ENCODE assay signal across 13 mouse cellular contexts in genomic region chr11:119862523-119863299, GRCm38 (mm10). TPM values are rescaled to one million over a fixed set of nuclear protein-coding genes. Genes with fewer than 3 reads are reported as not detected.
DNase-seq lines count a peak whose midpoint lies in the region; ATAC-seq and TF ChIP-seq lines count a peak whose summit lies in the region.
"Had no signal": no experiment of that assay in that cellular context is flagged by ENCODE, and none has a peak within 500 bp of the region (broad histone marks: within the 10 kb centered on the region; RNA-seq: fewer than 3 reads in every experiment).

No protein-coding gene starts in this region.

- H3K27ac ChIP-seq in gastrocnemius, adult 2 months = peak overlapping the region; percentile 43
- H3K27ac ChIP-seq in midbrain, embryonic 15.5 days = 0 out of 2 replicates have a peak overlapping the region, but pooled peaks have one; percentile 11
- H3K27ac ChIP-seq in midbrain, embryonic 13.5 days = no peak overlapping the region
- peak overlapping the region; percentile 64 for H3K27ac ChIP-seq in bone marrow macrophage, adult 2 months (ENCODE audit: insufficient read depth, low read depth, low read length)
- H3K27ac ChIP-seq: kidney, embryonic 15.5 days; liver, embryonic 15.5 days had no signal

- no peaks in the 10 kb centered on the region for H3K79me2 ChIP-seq in myocyte (ENCODE audit: control insufficient read depth, insufficient read depth)

- no peak overlapping the region for H3K4me2 ChIP-seq in midbrain, embryonic 15.5 days
- no peak overlapping the region for H3K4me2 ChIP-seq in midbrain, embryonic 13.5 days (replicated peaks)
- H3K4me2 ChIP-seq in myocyte (ENCODE audit: low read depth) = peak overlapping the region; percentile 46
- H3K4me2 ChIP-seq: kidney, embryonic 15.5 days; liver, embryonic 15.5 days had no signal

- intact Hi-C loops in gastrocnemius, adult 2 months (cut with DNase I) = no loop called here
- intact Hi-C loops in gastrocnemius, postnatal 36 days (cut with DNase I) = no loop called here

- H3K27me3 ChIP-seq in midbrain, embryonic 15.5 days (replicated peaks) = no peaks in the 10 kb centered on the region
- H3K27me3 ChIP-seq in midbrain, embryonic 13.5 days = no peaks in the 10 kb centered on the region
- H3K27me3 ChIP-seq in myocyte (ENCODE audit: control insufficient read depth, insufficient read depth, insufficient read length) = no peaks in the 10 kb centered on the region
- H3K27me3 ChIP-seq: kidney, embryonic 15.5 days; liver, embryonic 15.5 days had no signal

- no peak for ATAC-seq in midbrain, embryonic 15.5 days (replicated peaks)
- no peak for ATAC-seq in midbrain, embryonic 13.5 days
- ATAC-seq: inflammation-experienced regulatory T-cells, adult 6 months had no signal

- no peak overlapping the region for H3K4me3 ChIP-seq in gastrocnemius, adult 2 months
- no peak overlapping the region for H3K4me3 ChIP-seq in midbrain, embryonic 15.5 days
- H3K4me3 ChIP-seq in midbrain, embryonic 13.5 days (replicated peaks) = no peak overlapping the region
- H3K4me3 ChIP-seq in bone marrow macrophage, adult 2 months (ENCODE audit: insufficient read depth, low read length) = no peak overlapping the region
- no peak overlapping the region for H3K4me3 ChIP-seq in myocyte
- H3K4me3 ChIP-seq: kidney, embryonic 15.5 days; liver, embryonic 15.5 days had no signal

- WGBS in midbrain, embryonic 15.5 days = 79% methylated on average over 8 of the region's 8 CpGs
- 85% methylated on average over 8 of the region's 8 CpGs for WGBS in midbrain, embryonic 13.5 days

- DNase-seq in gastrocnemius, adult 2 months = peak; percentile 28
- no peak for DNase-seq in gastrocnemius, postnatal 36 days
- DNase-seq in urinary bladder, adult 18-20 months (ENCODE audit: low spot score in 2 of 2) = no peak
- no peak for DNase-seq in right cerebral cortex, adult 18-20 months
- DNase-seq: thymus, adult 18-20 months had no signal

- no peak for TF ChIP-seq POLR2A in bone marrow macrophage, adult 2 months (IDR thresholded peaks at IDR 0.05; ENCODE audit: borderline replicate concordance, low read depth, low read length)
- no peak for TF ChIP-seq POLR2A in myocyte (IDR thresholded peaks at IDR 0.05; ENCODE audit: insufficient read length, low read depth)

- no peak for TF ChIP-seq CTCF in gastrocnemius, adult 2 months (IDR thresholded peaks at IDR 0.05)
- no peak for TF ChIP-seq CTCF in bone marrow macrophage, adult 2 months (IDR thresholded peaks at IDR 0.05; ENCODE audit: low read depth, low read length)

- H3K4me1 ChIP-seq in midbrain, embryonic 15.5 days = peaks cover 9% of the 10 kb centered on the region
- peaks cover 9% of the 10 kb centered on the region for H3K4me1 ChIP-seq in midbrain, embryonic 13.5 days (replicated peaks)
- peaks cover 55% of the 10 kb centered on the region for H3K4me1 ChIP-seq in bone marrow macrophage, adult 2 months (ENCODE audit: control insufficient read depth, insufficient read depth, low read length)
- H3K4me1 ChIP-seq: liver, embryonic 15.5 days had no signal

- no peak overlapping the region for H3ac ChIP-seq in myocyte (ENCODE audit: control insufficient read depth, insufficient read length)

- peaks cover 4% of the 10 kb centered on the region; the same call in 1 of the 2 replicates for H3K36me3 ChIP-seq in midbrain, embryonic 15.5 days (replicated peaks)
- peaks cover 24% of the 10 kb centered on the region for H3K36me3 ChIP-seq in midbrain, embryonic 13.5 days
- peaks cover 21% of the 10 kb centered on the region for H3K36me3 ChIP-seq in myocyte (ENCODE audit: control insufficient read depth, insufficient read depth)

- no peak overlapping the region for H3K9ac ChIP-seq in midbrain, embryonic 15.5 days
- no peak overlapping the region for H3K9ac ChIP-seq in midbrain, embryonic 13.5 days (replicated peaks)
- H3K9ac ChIP-seq: kidney, embryonic 15.5 days; liver, embryonic 15.5 days had no signal

- no peaks in the 10 kb centered on the region for H3K9me3 ChIP-seq in midbrain, embryonic 15.5 days
- H3K9me3 ChIP-seq in midbrain, embryonic 13.5 days = no peaks in the 10 kb centered on the region
- H3K9me3 ChIP-seq: G1E; kidney, embryonic 15.5 days; liver, embryonic 15.5 days had no signal

TF ChIP-seq in myocyte, 11 proteins besides CTCF, POLR2A, EP300 and RAD21:
- TF ChIP-seq MAX (IDR thresholded peaks at IDR 0.05; ENCODE audit: low read depth) (no peak), MYOD1 (IDR thresholded peaks at IDR 0.05; ENCODE audit: control insufficient read depth in 1 of 3, insufficient read length in 2 of 3, low read depth in 2 of 3) (peak; percentile 57 to 64 (median 59)), REST (IDR thresholded peaks at IDR 0.05; ENCODE audit: insufficient read depth, insufficient read length) (no peak), USF1 (IDR thresholded peaks at IDR 0.05; ENCODE audit: low read depth) (no peak), MYOG (IDR thresholded peaks at IDR 0.05; ENCODE audit: control insufficient read depth in 1 of 3, insufficient read depth in 1 of 3, insufficient read length in 2 of 3, low read depth in 2 of 3) (peak in 2 of 3 experiments; percentile 59 to 70), E2F4 (IDR thresholded peaks at IDR 0.05; ENCODE audit: insufficient read depth) (no peak), TCF3 (IDR thresholded peaks at IDR 0.05; ENCODE audit: insufficient read length, low read depth) (no peak), SRF (IDR thresholded peaks at IDR 0.05; ENCODE audit: control insufficient read depth, insufficient read length, low read depth) (peak; percentile 19)

RNA-seq across cellular contexts. Expression of gene Chmp6, which starts 50.5 kb away (rescaled TPM):
- 10 to 100 TPM; 29.6 to 31.3 TPM for total RNA-seq in gastrocnemius, adult 2 months (2021)
- total RNA-seq in gastrocnemius, postnatal 36 days (2021) = 10 to 100 TPM; 23.6 to 28.6 TPM
- polyA plus RNA-seq in midbrain, embryonic 15.5 days (2015; fragmentation: Nextera tagmentation; extraction: Ambion mirVana) = 113 and 116 TPM in 2 replicates
- 107 and 112 TPM in 2 replicates for polyA plus RNA-seq in midbrain, embryonic 13.5 days (2015; fragmentation: Nextera tagmentation; extraction: Ambion mirVana)
- polyA plus RNA-seq in bone marrow macrophage, adult 2 months (2012; ENCODE audit: insufficient read depth, insufficient read length, missing spikeins) = 34.0 and 34.8 TPM in 2 replicates
- 60.5 TPM for polyA plus RNA-seq in myocyte (2012; fragmentation: generic; extraction: Trizol)
